Mouse (Mus musculus) myocyte (in vitro differentiated cells): Measurements from ENCODE around the gene Zfp940. TPM values are rescaled to one million over a fixed set of nuclear protein-coding genes. Genes with fewer than 3 reads are reported as not detected.

ENCODE experiments used
- H3K27me3 ChIP-seq: one replicate; pipeline ENCODE4 v1.6.1; 2011; ENCODE audit not compliant: control insufficient read depth, insufficient read depth, insufficient read length
- H3K36me3 ChIP-seq: one replicate; pipeline ENCODE4 v1.6.1; 2011; ENCODE audit not compliant: control insufficient read depth, insufficient read depth
- H3K4me2 ChIP-seq: one replicate; pipeline ENCODE4 v1.6.1; 2011; ENCODE audit warnings: low read depth, control low read depth
- H3K4me3 ChIP-seq: one replicate; pipeline ENCODE4 v1.5.1; 2011; ENCODE audit warnings: mild to moderate bottlenecking, control low read depth, moderate library complexity
- H3K79me2 ChIP-seq: one replicate; pipeline ENCODE4 v1.6.1; 2011; ENCODE audit not compliant: control insufficient read depth, insufficient read depth
- H3ac ChIP-seq: one replicate; pipeline ENCODE4 v1.6.1; 2011; ENCODE audit not compliant: control insufficient read depth, insufficient read length
- CEBPB ChIP-seq: IDR thresholded peaks from 2 replicates; pipeline ENCODE4 v1.6.1; 2011; ENCODE audit warnings: mild to moderate bottlenecking, moderate library complexity; ENCODE audit not compliant: poor library complexity, insufficient read depth, severe bottlenecking
- E2F4 ChIP-seq: IDR thresholded peaks from one replicate; pipeline ENCODE4 v1.6.1; 2011; ENCODE audit warnings: mild to moderate bottlenecking, control low read depth, moderate library complexity; ENCODE audit not compliant: insufficient read depth
- MAX ChIP-seq: IDR thresholded peaks from one replicate; pipeline ENCODE4 v1.6.1; 2011; ENCODE audit warnings: low read depth, mild to moderate bottlenecking, control low read depth
- MYOD1 ChIP-seq, 3 experiments: IDR thresholded peaks; one replicate each; pipeline ENCODE4 v1.6.1; 2011; ENCODE audit warnings: control low read depth in 2 of 3, low read depth in 2 of 3, mild to moderate bottlenecking in 2 of 3, moderate library complexity in 1 of 3; ENCODE audit not compliant: insufficient read length in 2 of 3, control insufficient read depth in 1 of 3
- MYOG ChIP-seq, 3 experiments: IDR thresholded peaks; one replicate each; pipeline ENCODE4 v1.6.1; 2011; ENCODE audit warnings: control low read depth in 2 of 3, low read depth in 2 of 3, mild to moderate bottlenecking in 2 of 3; ENCODE audit not compliant: insufficient read length in 2 of 3, control insufficient read depth in 1 of 3, insufficient read depth in 1 of 3
- POLR2A ChIP-seq: IDR thresholded peaks from one replicate; pipeline ENCODE4 v1.6.1; 2011; ENCODE audit warnings: low read depth, mild to moderate bottlenecking, control low read depth, moderate library complexity; ENCODE audit not compliant: insufficient read length
- POLR2AphosphoS2 ChIP-seq: IDR thresholded peaks from one replicate; pipeline ENCODE4 v1.6.1; 2011; ENCODE audit warnings: low read depth, control low read depth; ENCODE audit not compliant: insufficient read length
- REST ChIP-seq: IDR thresholded peaks from one replicate; pipeline ENCODE4 v1.6.1; 2011; ENCODE audit warnings: mild to moderate bottlenecking, control low read depth, moderate library complexity; ENCODE audit not compliant: insufficient read depth, insufficient read length
- SRF ChIP-seq: IDR thresholded peaks from one replicate; pipeline ENCODE4 v1.6.1; 2011; ENCODE audit warnings: low read depth; ENCODE audit not compliant: control insufficient read depth, insufficient read length
- TCF12 ChIP-seq: IDR thresholded peaks from one replicate; pipeline ENCODE4 v1.6.1; 2011; ENCODE audit warnings: mild to moderate bottlenecking, control low read depth; ENCODE audit not compliant: poor library complexity, insufficient read depth, severe bottlenecking
- TCF3 ChIP-seq: IDR thresholded peaks from one replicate; pipeline ENCODE4 v1.6.1; 2011; ENCODE audit warnings: low read depth, control low read depth; ENCODE audit not compliant: insufficient read length
- USF1 ChIP-seq: IDR thresholded peaks from one replicate; pipeline ENCODE4 v1.6.1; 2011; ENCODE audit warnings: low read depth, mild to moderate bottlenecking, control low read depth, moderate library complexity
- polyA plus RNA-seq: library from polyadenylated mRNA; unstranded; fragments of >200 nt; fragmentation: generic; extraction: Trizol; gene quantifications from one replicate; pipeline ENCODE4 v1.2.1, GENCODE M21; 2012; ENCODE audit warnings: missing spikeins

The Zfp940 gene
- polyA plus RNA-seq, 1 experiment, result 0.96 TPM

- no peak overlapping the region for H3K4me3 ChIP-seq
- no peak overlapping the region for H3ac ChIP-seq
- no peak overlapping the region for H3K4me2 ChIP-seq
- no peaks in the 10 kb centered on the region for H3K27me3 ChIP-seq
- no peaks in the 10 kb centered on the region for H3K79me2 ChIP-seq
- H3K36me3 ChIP-seq, result no peaks in the 10 kb centered on the region
- TF ChIP-seq MAX (no peak), USF1 (no peak), TCF12 (no peak), POLR2A (no peak), POLR2AphosphoS2 (no peak), REST (no peak), SRF (no peak), MYOD1 (IDR thresholded peaks at IDR 0.05; ENCODE audit: control insufficient read depth in 1 of 3, insufficient read length in 2 of 3, low read depth in 2 of 3) (no peak), CEBPB (no peak), TCF3 (no peak), MYOG (IDR thresholded peaks at IDR 0.05; ENCODE audit: control insufficient read depth in 1 of 3, insufficient read depth in 1 of 3, insufficient read length in 2 of 3, low read depth in 2 of 3) (no peak), E2F4 (no peak)
Observed at GRCm38 (mm10) chr7:29792906-29793305, 60.6 kb downstream of the Zfp940 start.

- peak overlapping the region; percentile 34 for H3K4me2 ChIP-seq
- no peak overlapping the region for H3K4me3 ChIP-seq
- no peak overlapping the region for H3ac ChIP-seq
- no peaks in the 10 kb centered on the region for H3K79me2 ChIP-seq
- no peaks in the 10 kb centered on the region for H3K27me3 ChIP-seq
- TF ChIP-seq POLR2A (no peak), CEBPB (no peak), POLR2AphosphoS2 (no peak), MYOD1 (IDR thresholded peaks at IDR 0.05; ENCODE audit: control insufficient read depth in 1 of 3, insufficient read length in 2 of 3, low read depth in 2 of 3) (no peak), USF1 (no peak)
- no peaks in the 10 kb centered on the region for H3K36me3 ChIP-seq
Observed at GRCm38 (mm10) chr7:29785888-29786287, 67.6 kb downstream of the Zfp940 start.

GRCm38 (mm10) chr7:29785023-29785422 lies 68.4 kb downstream of the Zfp940 start:
- no peaks in the 10 kb centered on the region for H3K79me2 ChIP-seq
- no peaks in the 10 kb centered on the region for H3K27me3 ChIP-seq
- peak overlapping the region; percentile 76 for H3ac ChIP-seq
- TF ChIP-seq CEBPB (no peak), TCF12 (no peak), TCF3 (no peak), POLR2AphosphoS2 (no peak), E2F4 (no peak), MAX (no peak)
- H3K4me2 ChIP-seq, result peak overlapping the region; percentile 86
- H3K36me3 ChIP-seq, result no peaks in the 10 kb centered on the region
- peak overlapping the region; percentile 64 for H3K4me3 ChIP-seq

- H3ac ChIP-seq, result peak within 1 kb of the TSS; percentile 76
- H3K4me2 ChIP-seq, result peak within 1 kb of the TSS; percentile 86
- TF ChIP-seq POLR2A, result peak; percentile 37
- peak; percentile 55 for TF ChIP-seq POLR2AphosphoS2
- no peak for TF ChIP-seq MAX
- peak in 1 of 3 experiments; percentile 37 for TF ChIP-seq MYOG (IDR thresholded peaks at IDR 0.05; ENCODE audit: control insufficient read depth in 1 of 3, insufficient read depth in 1 of 3, insufficient read length in 2 of 3, low read depth in 2 of 3)
- no peak for TF ChIP-seq REST
- TF ChIP-seq MYOD1 (IDR thresholded peaks at IDR 0.05; ENCODE audit: control insufficient read depth in 1 of 3, insufficient read length in 2 of 3, low read depth in 2 of 3), result peak in 1 of 3 experiments; percentile 26
- TF ChIP-seq E2F4, result no peak
- no peaks in the 10 kb centered on the region for H3K79me2 ChIP-seq
- no peaks in the 10 kb centered on the region for H3K27me3 ChIP-seq
- peaks cover under 1% of the 10 kb centered on the region for H3K36me3 ChIP-seq
- H3K4me3 ChIP-seq, result peak within 1 kb of the TSS; percentile 64
Observed at GRCm38 (mm10) chr7:29783871-29784551, 69.5 kb downstream of the Zfp940 start, which contains the start of gene Zfp30. TSS of gene Zfp30 (plus strand) at chr7:29783998.

Other genes starting within 250 kb of the Zfp940 start
- 0.01 TPM for gene Catsperg2, start 126.6 kb downstream of the Zfp940 start, polyA plus RNA-seq
- 4.7 TPM for gene Zfp84, start 85.1 kb downstream of the Zfp940 start, polyA plus RNA-seq
- gene Zfp30, start 69.7 kb downstream of the Zfp940 start, polyA plus RNA-seq, result 3.3 TPM
- 5.1 TPM for gene Zfp790, start 37.6 kb downstream of the Zfp940 start, polyA plus RNA-seq
- gene Zfp420, start 6.3 kb upstream of the Zfp940 start, polyA plus RNA-seq, result 1.7 TPM
- gene Zfp27, start 52.9 kb upstream of the Zfp940 start, polyA plus RNA-seq, result 3.9 TPM
- 2.4 TPM for gene Zfp383, start 54.6 kb upstream of the Zfp940 start, polyA plus RNA-seq
- 1.5 TPM for gene Zfp74, start 100.4 kb upstream of the Zfp940 start, polyA plus RNA-seq
- 27.4 TPM for gene Zfp568, start 130.3 kb upstream of the Zfp940 start, polyA plus RNA-seq
- 0.97 TPM for gene Zfp14, start 197.7 kb upstream of the Zfp940 start, polyA plus RNA-seq
- 2.8 TPM for gene Zfp82, start 219.2 kb upstream of the Zfp940 start, polyA plus RNA-seq
- 0.32 TPM for gene Gm26920, start 236.7 kb upstream of the Zfp940 start, polyA plus RNA-seq
- gene Zfp566, start 236.9 kb upstream of the Zfp940 start, polyA plus RNA-seq, result 4.3 TPM
- gene Zfp260, start 241.1 kb upstream of the Zfp940 start, polyA plus RNA-seq, result 11.3 TPM